Mouse (Mus musculus): Measurements from ENCODE around the gene Dnase2b. TPM values are rescaled to one million over a fixed set of nuclear protein-coding genes. Genes with fewer than 3 reads are reported as not detected.

Gene Dnase2b
- polyA plus RNA-seq, 1 experiment from 2014 or later, result not detected

DNA sequence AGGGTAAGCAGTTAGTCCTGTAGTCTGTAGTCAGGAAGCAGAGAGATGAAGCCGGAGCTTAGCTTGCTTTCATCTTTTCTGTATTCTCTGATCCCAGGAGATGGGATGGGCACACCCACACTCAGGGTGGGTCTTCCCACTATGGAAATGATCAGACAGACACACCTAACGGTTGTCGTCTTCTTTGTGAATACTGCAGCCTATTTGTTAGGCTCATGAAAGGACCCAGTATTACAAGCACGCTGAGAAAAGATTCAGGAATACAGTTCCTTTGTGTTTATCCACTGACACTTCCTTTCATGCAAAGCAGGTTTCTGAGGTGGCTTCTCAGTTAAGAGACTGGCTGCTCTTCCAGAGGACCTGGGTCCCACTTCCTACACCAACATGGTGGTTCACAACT lies 4.1 kb downstream of the Dnase2b start:
- Histone ChIP-seq H3K4me1 (replicated peaks) (peaks cover 11% of the 10 kb centered on the region), H3K36me3 (no peaks in the 10 kb centered on the region), H3K27ac (replicated peaks) (no peak overlapping the region), H3K9ac (no peak overlapping the region), H3K4me2 (no peak overlapping the region), H3K27me3 (no peaks in the 10 kb centered on the region), H3K9me3 (no peaks in the 10 kb centered on the region), H3K4me3 (no peak overlapping the region)
- ATAC-seq (ENCODE audit: low FRiP score, low read depth), result no peak
- 78% methylated on average over 4 of the region's 4 CpGs for WGBS

DNA sequence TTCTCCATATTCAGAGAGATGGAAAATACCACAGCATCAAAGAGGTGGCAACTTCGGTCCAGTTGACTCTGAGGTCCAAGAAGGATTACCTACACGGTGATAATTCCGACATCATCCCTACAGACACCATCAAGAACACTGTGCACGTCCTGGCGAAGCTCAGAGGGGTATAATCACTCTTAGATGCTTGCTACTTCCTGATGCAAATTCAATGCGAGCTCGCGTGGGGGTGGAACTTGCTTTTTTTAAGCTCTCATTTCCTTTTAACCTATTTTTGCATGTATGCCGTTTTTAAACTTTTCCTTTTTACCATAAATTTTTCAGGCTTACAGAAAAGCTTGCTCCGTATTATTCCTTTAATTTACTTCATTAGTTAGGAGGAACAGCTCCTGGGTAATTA lies 5.1 kb downstream of the Dnase2b start:
- H3K4me3 ChIP-seq, result no peak overlapping the region
- no peak overlapping the region for H3K9ac ChIP-seq
- H3K9me3 ChIP-seq, result no peaks in the 10 kb centered on the region
- H3K36me3 ChIP-seq, result no peaks in the 10 kb centered on the region
- H3K4me1 ChIP-seq (replicated peaks), result peaks cover 11% of the 10 kb centered on the region
- no peak overlapping the region for H3K27ac ChIP-seq (replicated peaks)
- no peak overlapping the region for H3K4me2 ChIP-seq
- H3K27me3 ChIP-seq, result no peaks in the 10 kb centered on the region
- WGBS, result 80% methylated on average over 10 of the region's 10 CpGs
- ATAC-seq (ENCODE audit: low FRiP score, low read depth), result no peak

DNA sequence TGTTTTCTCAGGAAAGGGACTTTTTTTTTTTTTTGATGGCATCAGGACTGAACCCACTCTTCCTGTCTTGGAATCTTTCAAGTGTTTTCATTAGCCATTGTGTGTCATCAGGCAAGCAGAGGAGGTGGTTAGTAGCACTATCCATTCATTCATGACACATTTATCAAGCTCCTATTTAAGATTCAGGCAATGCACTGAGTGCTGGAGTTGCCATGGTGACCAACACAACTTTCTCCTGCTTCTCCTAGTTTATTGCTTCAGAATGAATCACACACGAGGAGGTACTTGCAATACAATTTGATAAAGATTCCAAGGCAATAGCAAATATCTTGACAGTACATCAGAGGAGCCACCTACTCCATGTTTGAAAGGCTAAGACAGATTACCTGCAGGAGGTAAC lies 8.0 kb downstream of the Dnase2b start:
- Histone ChIP-seq H3K9ac (no peak overlapping the region), H3K4me2 (no peak overlapping the region), H3K27me3 (no peaks in the 10 kb centered on the region), H3K4me1 (replicated peaks) (peaks cover 11% of the 10 kb centered on the region), H3K36me3 (no peaks in the 10 kb centered on the region), H3K4me3 (no peak overlapping the region), H3K27ac (replicated peaks) (peak overlapping the region; percentile 58), H3K9me3 (no peaks in the 10 kb centered on the region)
- peak; percentile 79 for ATAC-seq (ENCODE audit: low FRiP score, low read depth)
- WGBS, result 12% methylated on average over 1 of the region's 1 CpGs

DNA sequence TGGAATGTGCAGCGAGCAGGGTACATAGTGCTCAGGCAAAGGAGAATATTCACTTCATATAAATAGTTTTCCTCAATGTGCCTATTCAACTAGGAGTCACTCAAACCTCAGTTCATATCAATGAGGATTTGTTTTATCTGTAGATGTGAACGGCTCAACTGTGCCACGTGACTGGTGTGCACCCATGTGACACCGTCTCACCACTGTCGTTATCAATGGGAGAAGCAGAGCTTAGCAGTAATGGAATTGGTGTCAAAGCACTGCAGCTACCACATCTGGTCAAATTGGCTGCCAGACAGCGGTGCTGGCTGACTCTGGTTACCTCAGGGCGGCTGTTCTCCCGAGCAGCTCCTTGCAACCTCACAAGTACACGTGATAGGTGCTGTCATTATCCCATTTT lies 10.7 kb downstream of the Dnase2b start:
- Histone ChIP-seq H3K36me3 (no peaks in the 10 kb centered on the region), H3K27me3 (no peaks in the 10 kb centered on the region), H3K4me1 (replicated peaks) (peaks cover 11% of the 10 kb centered on the region), H3K9ac (no peak overlapping the region), H3K27ac (replicated peaks) (no peak overlapping the region), H3K9me3 (no peaks in the 10 kb centered on the region), H3K4me2 (no peak overlapping the region), H3K4me3 (no peak overlapping the region)
- WGBS, result 77% methylated on average over 9 of the region's 9 CpGs
- ATAC-seq (ENCODE audit: low FRiP score, low read depth), result no peak

DNA sequence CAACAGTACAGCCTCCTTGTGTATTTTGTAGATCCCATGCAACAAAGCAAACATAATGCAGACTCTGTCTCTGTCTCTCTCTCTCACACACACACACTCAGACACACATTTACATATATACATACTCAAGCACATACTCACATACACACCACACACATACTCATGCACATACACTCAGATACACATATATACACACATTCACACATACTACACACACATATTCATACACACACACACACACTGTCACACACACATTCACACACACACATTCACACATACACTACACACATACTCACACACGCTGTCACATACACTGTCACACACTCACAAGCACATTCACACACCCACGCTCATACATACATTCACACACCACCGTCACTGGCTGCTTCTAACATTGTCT lies 12.9 kb downstream of the Dnase2b start:
- 93% methylated on average over 3 of the region's 3 CpGs for WGBS
- Histone ChIP-seq H3K27ac (replicated peaks) (no peak overlapping the region), H3K36me3 (no peaks in the 10 kb centered on the region), H3K27me3 (no peaks in the 10 kb centered on the region), H3K4me1 (replicated peaks) (peaks cover 5% of the 10 kb centered on the region), H3K4me2 (no peak overlapping the region), H3K4me3 (no peak overlapping the region), H3K9me3 (no peaks in the 10 kb centered on the region), H3K9ac (no peak overlapping the region)
- no peak for ATAC-seq (ENCODE audit: low FRiP score, low read depth)

DNA sequence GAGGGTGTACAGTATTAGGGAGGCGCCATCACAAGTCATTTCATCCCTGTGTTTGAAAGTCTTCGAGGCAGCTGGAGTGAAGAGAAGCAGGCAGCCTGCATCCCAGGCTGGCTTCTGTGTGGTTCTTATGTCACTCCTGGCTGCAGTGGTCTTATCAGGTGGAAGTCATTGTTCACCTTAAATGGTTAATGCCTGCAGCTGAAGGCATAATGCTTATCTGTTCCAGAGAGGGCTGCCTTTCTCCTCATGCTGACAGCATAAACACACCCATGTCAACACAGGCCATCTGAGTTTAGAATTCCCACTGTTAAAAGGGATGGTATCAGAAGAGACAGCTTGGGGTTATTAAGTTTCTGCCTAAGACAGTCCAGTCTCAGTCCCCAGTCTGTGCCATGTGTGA lies 14.2 kb downstream of the Dnase2b start:
- no peak overlapping the region for H3K27ac ChIP-seq (replicated peaks)
- H3K4me2 ChIP-seq, result no peak overlapping the region
- H3K36me3 ChIP-seq, result no peaks in the 10 kb centered on the region
- H3K4me3 ChIP-seq, result no peak overlapping the region
- H3K4me1 ChIP-seq (replicated peaks), result no peaks in the 10 kb centered on the region
- 91% methylated on average over 2 of the region's 2 CpGs for WGBS
- no peaks in the 10 kb centered on the region for H3K9me3 ChIP-seq
- no peak overlapping the region for H3K9ac ChIP-seq
- H3K27me3 ChIP-seq, result no peaks in the 10 kb centered on the region
- ATAC-seq (ENCODE audit: low FRiP score, low read depth), result no peak

DNA sequence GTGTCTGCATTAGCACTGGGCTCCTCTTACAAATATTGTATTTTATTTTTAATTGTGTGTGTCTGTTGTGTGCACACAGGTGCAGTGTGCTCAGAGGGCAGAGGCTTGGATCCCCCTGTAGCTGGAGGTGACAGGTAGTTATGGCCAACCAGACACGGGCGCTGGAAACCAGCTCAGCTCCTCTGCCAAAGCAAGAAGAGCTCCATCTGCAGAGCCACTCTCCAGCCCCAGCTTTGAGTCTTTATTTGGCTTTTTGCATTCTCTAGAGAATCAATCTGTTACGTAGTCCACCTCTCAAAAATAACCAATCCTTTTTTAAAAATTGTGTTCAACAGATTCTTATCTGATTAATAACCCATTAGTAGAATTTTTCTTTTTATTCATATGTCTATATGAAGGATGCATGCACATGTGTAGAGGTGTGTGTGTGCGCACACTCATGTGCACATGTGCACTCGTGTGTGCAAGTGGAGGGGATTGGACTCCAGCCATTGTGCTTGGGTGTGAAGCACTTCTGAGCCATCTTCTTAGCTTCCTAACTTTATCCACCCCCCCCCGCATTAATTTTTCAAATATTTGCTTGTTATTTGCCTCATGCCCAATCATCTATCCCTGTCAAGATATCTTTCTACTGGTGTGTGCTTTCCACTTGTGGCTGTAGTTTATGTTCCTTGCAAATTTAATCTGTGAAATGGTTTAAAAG lies 16.0 kb downstream of the Dnase2b start:
- Histone ChIP-seq H3K36me3 (no peaks in the 10 kb centered on the region), H3K4me2 (no peak overlapping the region), H3K4me3 (no peak overlapping the region), H3K9ac (no peak overlapping the region), H3K4me1 (replicated peaks) (no peaks in the 10 kb centered on the region), H3K27ac (replicated peaks) (no peak overlapping the region), H3K9me3 (no peaks in the 10 kb centered on the region), H3K27me3 (no peaks in the 10 kb centered on the region)
- 91% methylated on average over 6 of the region's 6 CpGs for WGBS
- ATAC-seq (ENCODE audit: low FRiP score, low read depth), result no peak

DNA sequence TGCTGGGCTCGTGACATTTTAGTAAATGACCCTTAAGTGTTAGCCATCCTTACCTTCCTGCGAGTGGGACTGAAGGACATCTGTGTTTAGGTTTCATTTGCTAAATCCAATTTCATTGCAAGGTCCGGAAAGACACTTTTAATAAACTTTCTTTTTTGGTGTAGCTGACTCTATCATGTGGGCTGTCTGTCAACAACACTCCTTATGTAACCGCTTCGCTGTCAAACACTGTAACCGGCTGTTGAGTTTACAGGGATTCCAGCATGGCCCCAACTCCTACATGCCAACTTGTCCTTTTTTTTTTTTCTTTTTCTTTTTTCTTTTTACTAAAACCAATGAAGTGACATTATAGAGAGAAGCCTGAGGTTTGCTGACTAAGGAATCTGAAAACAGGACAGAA lies 17.0 kb downstream of the Dnase2b start:
- Histone ChIP-seq H3K9me3 (no peaks in the 10 kb centered on the region), H3K4me1 (replicated peaks) (no peaks in the 10 kb centered on the region), H3K27me3 (no peaks in the 10 kb centered on the region), H3K9ac (no peak overlapping the region), H3K27ac (replicated peaks) (no peak overlapping the region), H3K4me3 (no peak overlapping the region), H3K36me3 (no peaks in the 10 kb centered on the region), H3K4me2 (no peak overlapping the region)
- 87% methylated on average over 6 of the region's 6 CpGs for WGBS
- ATAC-seq (ENCODE audit: low FRiP score, low read depth), result no peak

DNA sequence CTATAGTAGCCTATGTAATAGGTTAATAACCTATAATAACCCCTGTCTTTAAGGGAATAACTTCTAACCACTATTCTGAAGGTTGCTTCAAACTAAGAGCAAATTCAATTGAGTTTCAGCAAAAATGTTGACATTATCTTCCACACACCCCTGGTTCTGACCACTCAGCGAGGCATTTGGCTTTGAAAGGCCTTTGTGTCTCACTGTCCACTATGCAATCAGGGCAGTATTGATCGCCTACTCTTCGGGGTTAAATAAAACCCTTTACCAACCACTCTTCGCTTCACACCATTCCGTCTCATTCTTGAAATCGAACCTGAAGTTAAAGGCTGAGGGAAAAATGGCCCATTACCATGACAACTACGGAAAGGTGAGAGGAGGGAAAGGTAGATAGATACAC lies 18.5 kb downstream of the Dnase2b start:
- Histone ChIP-seq H3K9me3 (no peaks in the 10 kb centered on the region), H3K36me3 (no peaks in the 10 kb centered on the region), H3K4me3 (no peak overlapping the region), H3K27me3 (no peaks in the 10 kb centered on the region), H3K27ac (replicated peaks) (no peak overlapping the region), H3K9ac (no peak overlapping the region), H3K4me2 (no peak overlapping the region), H3K4me1 (replicated peaks) (no peaks in the 10 kb centered on the region)
- WGBS, result 91% methylated on average over 7 of the region's 7 CpGs
- ATAC-seq (ENCODE audit: low FRiP score, low read depth), result no peak

DNA sequence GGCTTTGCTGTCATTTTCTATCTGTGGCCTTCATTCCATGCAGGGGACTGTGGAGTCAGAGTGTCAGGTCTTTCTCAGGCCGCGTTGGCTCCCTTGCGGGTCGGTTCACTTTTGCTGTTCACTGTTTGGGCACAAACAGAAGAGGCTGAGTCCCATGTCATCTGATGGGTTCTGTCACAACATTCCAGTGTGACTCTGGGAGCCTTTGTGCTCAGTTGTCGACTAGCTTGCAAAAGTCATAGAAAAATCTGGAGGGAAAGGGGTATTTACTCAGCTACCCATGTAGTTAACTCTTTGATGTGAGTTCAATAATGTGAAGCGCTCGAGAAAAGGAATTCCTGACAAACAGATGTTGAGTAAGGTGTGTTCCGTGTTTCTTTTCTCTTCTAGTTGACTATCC lies 19.0 kb downstream of the Dnase2b start:
- Histone ChIP-seq H3K27me3 (no peaks in the 10 kb centered on the region), H3K27ac (replicated peaks) (no peak overlapping the region), H3K4me1 (replicated peaks) (no peaks in the 10 kb centered on the region), H3K9ac (no peak overlapping the region), H3K9me3 (no peaks in the 10 kb centered on the region), H3K36me3 (no peaks in the 10 kb centered on the region), H3K4me2 (no peak overlapping the region), H3K4me3 (no peak overlapping the region)
- no peak for ATAC-seq (ENCODE audit: low FRiP score, low read depth)
- 87% methylated on average over 8 of the region's 8 CpGs for WGBS

DNA sequence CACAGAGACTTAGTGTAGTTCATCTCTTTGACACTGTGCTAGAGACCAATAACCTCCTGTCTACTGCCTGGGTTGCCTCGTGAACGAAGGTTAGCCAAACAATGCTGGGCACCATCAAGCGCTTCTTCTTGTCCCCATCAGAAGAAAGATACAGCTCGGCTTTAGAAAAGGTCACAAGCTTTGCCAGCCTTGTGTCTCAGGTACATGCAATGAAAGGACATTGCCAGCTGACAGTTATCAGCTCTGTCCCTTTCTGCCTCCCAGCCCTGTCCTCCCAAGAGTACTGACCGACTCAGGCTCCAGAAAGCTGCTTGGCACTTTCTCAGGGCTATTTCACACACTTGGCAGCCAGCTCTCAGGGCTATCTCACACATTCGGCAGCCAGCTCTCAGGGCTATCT lies 20.0 kb downstream of the Dnase2b start:
- ATAC-seq (ENCODE audit: low FRiP score, low read depth), result no peak
- H3K4me2 ChIP-seq, result no peak overlapping the region
- H3K9me3 ChIP-seq, result no peaks in the 10 kb centered on the region
- no peak overlapping the region for H3K9ac ChIP-seq
- no peaks in the 10 kb centered on the region for H3K36me3 ChIP-seq
- no peaks in the 10 kb centered on the region for H3K4me1 ChIP-seq (replicated peaks)
- H3K27ac ChIP-seq (replicated peaks), result no peak overlapping the region
- no peak overlapping the region for H3K4me3 ChIP-seq
- H3K27me3 ChIP-seq, result no peaks in the 10 kb centered on the region
- WGBS, result 87% methylated on average over 6 of the region's 6 CpGs

DNA sequence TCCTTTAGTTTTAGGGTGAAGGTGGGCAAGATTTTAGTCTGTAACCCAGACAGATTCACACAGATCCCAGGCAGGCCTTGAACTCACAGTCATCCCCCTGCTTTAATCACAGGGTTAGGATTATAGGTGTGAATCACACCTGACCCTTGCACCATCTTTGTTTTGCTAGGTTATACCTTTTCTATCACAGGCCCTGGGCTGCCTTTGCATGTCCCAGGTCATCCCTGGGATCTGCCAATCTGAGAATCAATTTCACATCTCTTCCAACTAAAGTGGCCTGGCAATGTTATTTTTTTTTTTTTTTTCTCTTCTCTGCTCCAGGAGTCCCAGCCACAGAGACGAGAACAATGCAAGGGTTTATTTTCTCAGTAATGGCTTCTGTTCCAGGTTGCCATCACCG lies 23.8 kb downstream of the Dnase2b start:
- no peaks in the 10 kb centered on the region for H3K36me3 ChIP-seq
- no peak overlapping the region for H3K4me2 ChIP-seq
- H3K9ac ChIP-seq, result no peak overlapping the region
- WGBS, result 60% methylated on average over 2 of the region's 2 CpGs
- H3K4me3 ChIP-seq, result no peak overlapping the region
- no peaks in the 10 kb centered on the region for H3K4me1 ChIP-seq (replicated peaks)
- ATAC-seq (ENCODE audit: low FRiP score, low read depth), result no peak
- H3K27me3 ChIP-seq, result no peaks in the 10 kb centered on the region
- H3K27ac ChIP-seq (replicated peaks), result peak overlapping the region; percentile 51; the same call in 1 of the 2 replicates
- H3K9me3 ChIP-seq, result no peaks in the 10 kb centered on the region

DNA sequence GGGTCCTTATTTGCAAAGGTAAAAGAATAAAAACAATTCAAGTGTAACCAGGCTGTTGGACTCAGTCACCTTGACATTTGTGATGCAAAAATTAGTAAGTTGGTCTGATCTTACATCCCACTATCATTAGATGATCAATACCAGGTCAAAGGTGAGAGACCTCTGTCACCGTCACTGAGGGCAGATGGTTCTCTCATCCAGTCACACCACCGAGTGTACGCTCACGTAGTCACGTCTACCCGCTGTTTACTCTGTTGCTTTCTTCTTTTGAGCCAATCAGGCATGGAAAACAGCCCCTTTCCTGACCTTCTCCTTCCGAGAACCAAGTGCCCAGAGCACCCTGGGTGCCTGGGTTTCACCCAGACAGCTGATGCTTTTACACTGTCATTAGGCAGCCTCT lies 24.2 kb downstream of the Dnase2b start:
- Histone ChIP-seq H3K4me1 (replicated peaks) (no peaks in the 10 kb centered on the region), H3K36me3 (no peaks in the 10 kb centered on the region), H3K9ac (no peak overlapping the region), H3K4me2 (no peak overlapping the region), H3K27me3 (no peaks in the 10 kb centered on the region), H3K9me3 (no peaks in the 10 kb centered on the region), H3K27ac (replicated peaks) (no peak overlapping the region), H3K4me3 (no peak overlapping the region)
- 82% methylated on average over 7 of the region's 7 CpGs for WGBS
- ATAC-seq (ENCODE audit: low FRiP score, low read depth), result no peak

All from hindbrain, embryonic 15.5 days (tissue).